Mouse (Mus musculus) cerebellum, postnatal 4 days (tissue): ENCODE measurements around the gene Tmem212.
A peak's percentile ranks its signal among the peaks of the same experiment; 100 is the strongest.

Experiments used
- DNase-seq, 2 experiments: peaks; one replicate each; pipeline ENCODE4 v3.0.0; 2022; ENCODE audit warnings: low spot score in 2 of 2, mixed read lengths in 1 of 2

Tmem212 gene

GRCm38 (mm10) chr3:27899012-27899726 is 3.0 kb upstream of the Tmem212 start:
- DNase-seq = no peak

GRCm38 (mm10) chr3:27898178-27898577 is 2.0 kb upstream of the Tmem212 start:
- DNase-seq = no peak

DNA sequence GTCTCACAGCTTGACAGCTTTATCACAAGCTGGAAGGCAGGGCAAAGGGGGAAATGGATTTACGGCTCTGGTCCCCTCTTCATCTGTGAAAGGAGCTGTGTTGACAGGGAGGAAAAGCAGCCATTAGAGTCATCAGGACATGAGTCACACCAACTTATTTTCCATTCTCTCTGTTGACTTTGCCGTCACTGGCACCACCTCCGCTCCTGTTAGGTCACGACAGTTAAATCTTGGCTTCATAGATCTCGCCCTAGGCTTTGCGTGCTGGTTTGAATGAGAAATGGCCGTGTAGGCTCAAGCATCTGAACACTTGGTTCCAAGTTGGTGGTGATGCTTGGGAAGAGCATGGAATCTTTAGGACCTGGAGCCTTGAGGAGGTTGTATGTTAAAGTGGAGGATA is 9.6 kb downstream of the Tmem212 start:
- DNase-seq = no peak

DNA sequence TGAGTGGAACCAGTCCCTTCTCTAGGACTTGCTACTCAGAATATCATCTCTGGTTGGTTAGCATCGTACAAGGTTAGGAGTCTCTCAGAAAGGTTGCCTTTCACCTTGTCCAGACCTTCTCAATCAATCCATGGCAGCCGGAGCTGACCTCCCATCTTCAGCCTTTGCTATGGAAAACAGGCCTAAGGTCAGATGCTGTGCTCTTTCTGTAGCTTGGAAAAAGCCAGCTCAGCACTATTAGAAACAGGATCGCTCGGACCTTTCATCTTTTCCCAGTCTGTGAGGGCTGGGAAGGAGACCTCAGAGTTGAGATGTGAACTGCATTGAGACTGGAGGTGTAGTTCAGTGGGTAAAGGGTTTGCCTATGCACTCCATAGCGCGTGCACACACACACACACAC is 10.6 kb downstream of the Tmem212 start:
- DNase-seq = no peak

DNA sequence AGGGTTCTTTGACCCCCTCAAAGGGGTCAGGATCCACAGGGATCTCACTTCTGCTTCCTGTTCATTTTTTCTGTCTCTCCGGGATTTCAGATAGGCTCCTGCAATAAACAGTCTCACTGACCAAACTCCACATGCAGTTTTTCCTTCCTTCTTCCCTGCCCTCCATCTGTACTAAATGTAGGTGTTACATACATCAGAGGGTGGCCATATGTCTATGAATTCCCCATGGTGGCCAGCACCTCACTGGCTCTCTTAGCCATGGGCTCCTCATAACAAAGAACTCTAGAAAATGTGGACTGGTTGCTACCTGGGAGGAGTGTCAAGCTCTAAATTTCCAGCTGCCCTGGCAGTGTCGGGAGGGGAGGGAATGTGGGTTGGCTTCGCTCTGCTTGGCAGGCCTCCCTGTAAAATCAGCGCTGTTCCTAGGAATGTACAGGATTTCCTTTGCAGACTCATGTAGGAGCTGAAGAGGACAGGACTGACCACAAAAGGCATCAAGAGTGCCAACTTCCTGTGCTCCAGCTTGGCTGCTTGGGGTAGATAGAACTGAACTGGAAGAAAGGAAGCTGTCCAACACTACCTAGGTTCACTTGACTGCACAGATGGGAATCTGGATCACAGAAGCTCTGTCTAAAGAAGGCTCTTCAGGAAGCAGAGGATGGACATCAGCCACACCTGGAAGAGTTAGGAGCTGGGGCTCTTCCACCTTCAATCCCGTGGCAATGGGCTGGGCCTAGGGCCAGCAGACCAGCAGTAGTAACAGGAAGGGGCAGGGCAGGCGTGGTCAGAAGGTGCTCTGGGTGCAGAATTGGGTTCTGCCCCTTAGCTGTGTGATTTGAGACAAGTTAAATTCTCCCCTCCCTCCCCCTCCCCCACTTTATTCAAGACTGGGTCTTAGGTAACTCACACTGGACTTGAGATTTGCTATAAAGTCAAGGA is 14.0 kb downstream of the Tmem212 start:
- no peak for DNase-seq

GRCm38 (mm10) chr3:27878854-27879610 is 17.1 kb downstream of the Tmem212 start:
- no peak for DNase-seq

DNA sequence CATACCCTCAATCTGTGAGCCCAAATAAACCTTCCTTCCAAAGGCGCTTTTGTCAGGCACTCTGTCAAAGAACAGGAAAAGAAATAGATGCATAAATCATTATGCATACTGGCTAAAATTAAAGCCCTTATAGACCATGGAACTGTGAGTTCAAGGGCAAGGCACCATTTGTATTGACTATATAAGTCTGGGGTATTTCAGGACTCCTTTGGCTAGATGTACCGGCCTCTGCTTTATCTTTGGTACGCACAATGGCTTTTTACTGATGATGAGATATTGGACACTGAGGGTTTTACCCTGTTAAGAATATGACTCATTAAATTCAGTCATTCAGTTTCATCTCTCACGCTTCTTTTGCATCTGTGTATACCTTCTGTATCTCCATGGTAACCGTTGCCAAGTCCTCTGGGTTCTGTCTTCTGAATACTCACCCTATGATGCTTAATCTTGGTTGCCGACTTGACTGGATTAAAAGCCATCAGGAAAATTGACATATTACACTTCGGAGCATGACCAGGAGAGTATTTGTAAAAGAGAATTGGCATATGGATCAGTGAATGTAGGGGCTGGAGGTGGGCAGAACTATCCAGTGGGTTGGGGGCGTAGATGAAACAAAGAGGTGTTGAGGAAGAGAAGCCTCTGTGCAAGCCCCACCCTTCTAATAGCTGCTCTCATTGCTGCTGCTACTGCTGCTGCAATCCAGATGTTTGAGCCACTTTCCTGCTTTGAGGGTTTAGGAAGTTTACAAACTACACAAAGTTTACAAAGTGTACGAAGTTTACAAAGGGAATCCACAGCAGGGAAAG is 22.7 kb downstream of the Tmem212 start:
- no peak for DNase-seq

- no peak for DNase-seq
Observed at GRCm38 (mm10) chr3:27872429-27872828, 23.7 kb downstream of the Tmem212 start.

GRCm38 (mm10) chr3:27871891-27872290 is 24.3 kb downstream of the Tmem212 start:
- DNase-seq = no peak

DNA sequence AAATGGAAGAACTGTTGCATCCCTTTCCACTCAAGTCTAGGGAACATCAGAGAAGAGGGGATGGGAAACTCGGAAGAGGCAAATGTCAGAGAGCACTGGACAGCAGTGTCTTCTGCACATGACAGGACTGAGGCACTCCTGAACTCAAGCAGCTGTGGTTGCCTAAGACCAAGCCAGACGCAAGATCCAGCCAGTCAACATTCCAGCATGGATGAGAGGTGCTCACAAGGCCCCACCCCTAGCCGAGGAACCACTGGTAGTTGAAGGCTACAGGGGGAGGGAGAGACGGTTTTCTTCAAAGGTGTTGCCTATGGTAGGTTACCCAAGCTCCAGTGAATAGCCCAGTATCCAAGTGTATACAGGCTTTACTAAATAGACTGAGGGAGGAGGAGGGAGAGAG is 24.8 kb downstream of the Tmem212 start:
- no peak for DNase-seq

DNA sequence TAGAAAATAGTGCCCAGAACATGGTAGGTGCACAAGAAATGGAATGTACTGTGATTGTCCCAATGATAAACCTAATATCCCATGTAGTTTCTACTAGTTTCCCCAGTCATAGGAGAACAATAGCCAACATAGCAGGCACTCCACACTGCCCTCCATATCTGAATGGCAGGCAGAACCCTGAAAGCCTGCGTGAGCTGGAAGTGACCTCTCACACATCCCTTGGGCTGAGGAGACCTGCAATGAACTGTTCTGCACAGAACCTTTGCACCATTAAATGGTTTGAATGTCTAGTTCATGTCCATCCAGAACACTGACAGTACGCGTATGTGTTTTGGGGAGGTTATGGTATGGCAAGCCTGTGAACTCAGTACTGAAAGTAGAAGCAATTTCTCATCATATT is 27.5 kb downstream of the Tmem212 start:
- no peak for DNase-seq

DNA sequence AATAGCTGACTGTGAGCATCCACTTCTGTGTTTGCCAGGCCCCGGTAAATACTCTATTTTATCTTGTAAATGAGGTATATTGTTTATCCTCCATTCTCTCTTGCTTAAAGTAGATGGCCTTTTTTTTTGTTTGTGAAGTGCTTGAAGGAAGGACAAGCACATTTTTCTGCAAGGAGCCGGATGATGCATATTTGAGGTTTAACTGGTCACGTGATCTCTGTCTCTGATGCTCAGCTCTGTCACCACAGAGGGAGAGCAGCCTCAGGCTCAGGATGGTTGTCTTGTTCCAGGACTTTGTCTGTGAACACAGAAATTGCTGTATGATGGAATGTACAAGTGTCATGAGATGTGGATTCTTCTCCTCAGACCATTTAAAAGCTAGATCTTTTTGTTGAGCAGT is 28.4 kb downstream of the Tmem212 start:
- DNase-seq = no peak

DNA sequence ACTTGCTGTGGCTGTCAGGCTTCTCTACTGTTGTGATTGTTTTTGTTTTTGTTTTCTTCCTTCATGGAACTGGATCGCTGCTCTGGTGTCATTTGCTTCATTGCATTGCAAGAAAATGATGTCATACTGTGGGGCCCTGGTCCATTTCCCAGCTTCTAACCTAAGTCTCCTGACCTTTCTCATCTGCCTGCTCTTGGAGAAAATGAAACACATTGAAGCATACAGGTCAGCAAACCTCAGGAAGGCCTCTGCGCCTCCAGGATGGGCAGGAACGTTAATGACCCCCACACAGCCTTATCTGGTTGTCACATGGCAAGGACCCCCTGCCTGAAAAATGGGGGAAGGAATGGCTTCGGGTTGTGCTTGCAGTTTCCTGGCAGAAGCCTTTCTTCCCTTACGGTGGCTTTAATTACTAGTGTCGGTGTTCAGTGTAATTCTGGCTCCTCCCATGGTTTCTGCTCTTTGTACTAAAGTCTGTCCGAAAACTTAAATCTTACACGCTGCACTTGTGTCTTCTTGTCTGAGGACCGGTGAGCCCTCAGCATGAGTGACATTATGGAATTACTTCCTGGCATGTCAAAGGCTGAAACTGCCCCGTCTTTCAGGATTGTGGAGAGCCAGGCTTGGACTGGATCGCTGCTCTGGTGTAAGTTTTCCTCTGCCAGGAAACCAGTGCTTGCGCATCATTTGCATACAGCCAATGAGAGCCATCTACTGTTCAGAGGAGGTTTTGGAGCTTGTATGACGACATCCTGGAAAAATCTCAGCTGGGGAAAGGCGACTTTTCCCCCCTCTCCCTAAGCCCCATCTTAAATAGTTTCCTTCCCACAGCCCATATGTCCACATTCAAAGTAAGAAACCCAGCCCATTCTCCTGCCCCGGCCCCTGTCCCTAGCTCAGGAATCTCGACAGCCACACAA is 33.1 kb downstream of the Tmem212 start:
- peak in 1 of 2 experiments; percentile 34 for DNase-seq

GRCm38 (mm10) chr3:27861601-27862000 is 34.6 kb downstream of the Tmem212 start:
- DNase-seq = peak in 1 of 2 experiments; percentile 32

- no peak for DNase-seq
Observed at GRCm38 (mm10) chr3:27861086-27861485, 35.1 kb downstream of the Tmem212 start.

- no peak for DNase-seq
Observed at GRCm38 (mm10) chr3:27859161-27859561, 37.0 kb downstream of the Tmem212 start.

DNA sequence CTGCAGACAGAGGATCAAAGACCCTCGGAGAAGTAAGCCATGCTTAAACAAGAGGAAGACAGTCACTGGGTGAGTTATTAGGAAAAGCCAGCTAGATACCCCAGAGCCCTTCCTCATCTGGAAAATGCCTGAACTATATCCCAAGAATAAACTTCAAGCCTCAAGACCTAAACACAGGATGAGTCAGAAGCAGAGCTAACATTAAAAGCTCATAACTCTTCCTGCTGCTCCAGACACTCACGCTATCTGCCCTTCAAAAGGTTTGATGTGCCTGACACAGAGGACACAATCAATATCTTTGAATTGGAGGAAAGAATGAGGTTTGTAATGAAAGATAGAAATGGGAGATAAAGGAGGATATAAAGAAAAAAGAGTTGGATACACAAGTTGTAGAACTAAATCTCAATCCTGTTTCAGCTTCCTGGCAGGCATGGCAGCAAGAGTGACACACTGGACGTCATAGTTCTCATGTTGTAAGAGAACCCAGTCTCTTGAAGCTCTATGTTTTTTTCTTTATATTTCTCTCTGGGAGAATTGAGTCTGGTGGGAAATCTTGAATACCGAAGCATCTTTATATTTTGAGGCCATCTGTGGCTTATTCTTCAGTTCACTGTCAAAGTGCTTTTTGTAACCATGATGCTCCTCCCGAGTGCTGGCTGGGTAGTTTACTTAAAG is 37.6 kb downstream of the Tmem212 start:
- no peak for DNase-seq

- no peak for DNase-seq
Observed at GRCm38 (mm10) chr3:27856288-27856687, 39.9 kb downstream of the Tmem212 start.

- DNase-seq = no peak
Observed at GRCm38 (mm10) chr3:27854431-27855180, 41.6 kb downstream of the Tmem212 start.
